Mouse (Mus musculus) midbrain, embryonic 15.5 days (tissue): ENCODE results near the gene Psmb2. TPM values are rescaled to one million over a fixed set of nuclear protein-coding genes. Genes with fewer than 3 reads are reported as not detected.

Experiments
- ATAC-seq: fragments of 200-750 bp; cut with Nextera tagmentation; replicated peaks from 2 replicates; pipeline ENCODE4 v1.8.0; 2017; ENCODE audit warnings: moderate TSS enrichment
- H3K27ac ChIP-seq: fragments of 300-500 bp; sonication (generic); 2 replicates; pipeline ENCODE4 v1.5.1; 2015; ENCODE audit warnings: mild to moderate bottlenecking, inconsistent platforms
- H3K27me3 ChIP-seq: fragments of 300-500 bp; sonication (generic); replicated peaks from 2 replicates; pipeline ENCODE4 v1.6.1; 2015; ENCODE audit warnings: inconsistent platforms
- H3K36me3 ChIP-seq: fragments of 300-500 bp; sonication (generic); replicated peaks from 2 replicates; pipeline ENCODE4 v1.6.1; 2015; ENCODE audit warnings: inconsistent platforms
- H3K4me1 ChIP-seq: fragments of 300-500 bp; sonication (generic); 2 replicates; pipeline ENCODE4 v1.6.1; 2015; ENCODE audit warnings: inconsistent platforms
- H3K4me2 ChIP-seq: fragments of 300-500 bp; sonication (generic); 2 replicates; pipeline ENCODE4 v1.6.1; 2015; ENCODE audit warnings: inconsistent platforms, mild to moderate bottlenecking, moderate library complexity
- H3K4me3 ChIP-seq: fragments of 300-500 bp; sonication (generic); 2 replicates; pipeline ENCODE4 v1.5.1; 2015; ENCODE audit warnings: mild to moderate bottlenecking, inconsistent platforms
- H3K9ac ChIP-seq: fragments of 300-500 bp; sonication (generic); 2 replicates; pipeline ENCODE4 v1.6.1; 2015; ENCODE audit warnings: mild to moderate bottlenecking, inconsistent platforms
- H3K9me3 ChIP-seq: fragments of 300-500 bp; sonication (generic); 2 replicates; pipeline ENCODE4 v1.6.1; 2016; ENCODE audit warnings: inconsistent platforms
- WGBS: fragments of 180-500 bp; shearing (Covaris S2); methylation state at CpG from one replicate; pipeline ENCODE4 v1.1.7; 2015; ENCODE audit warnings: mixed read lengths; 5-methylcytosine and 5-hydroxymethylcytosine counted together
- polyA plus RNA-seq: library from polyadenylated mRNA; unstranded; fragments of >200 nt; fragmentation: Nextera tagmentation; extraction: Ambion mirVana; gene quantifications from 2 replicates; pipeline ENCODE4 v1.2.1, GENCODE M21; 2015

The Psmb2 gene
- polyA plus RNA-seq, 1 experiment from 2014 or later, result 383 TPM

GRCm38 (mm10) chr4:126748381-126748780 is 71.0 kb downstream of the Psmb2 start:
- Histone ChIP-seq H3K4me1 (peaks cover 44% of the 10 kb centered on the region), H3K9ac (no peak overlapping the region), H3K4me2 (no peak overlapping the region), H3K4me3 (no peak overlapping the region), H3K9me3 (no peaks in the 10 kb centered on the region), H3K27ac (no peak overlapping the region), H3K36me3 (peaks cover 26% of the 10 kb centered on the region), H3K27me3 (peaks cover 12% of the 10 kb centered on the region)
- no peak for ATAC-seq
- 92% methylated on average over 8 of the region's 8 CpGs for WGBS

GRCm38 (mm10) chr4:126749553-126749952 is 72.1 kb downstream of the Psmb2 start:
- Histone ChIP-seq H3K4me1 (peaks cover 50% of the 10 kb centered on the region), H3K27me3 (peaks cover 5% of the 10 kb centered on the region), H3K4me2 (peak overlapping the region; percentile 78), H3K27ac (no peak overlapping the region), H3K4me3 (no peak overlapping the region), H3K36me3 (peaks cover 25% of the 10 kb centered on the region), H3K9ac (no peak overlapping the region), H3K9me3 (no peaks in the 10 kb centered on the region)
- 90% methylated on average over 11 of the region's 11 CpGs for WGBS
- ATAC-seq, result no peak

GRCm38 (mm10) chr4:126750046-126750683 is 72.7 kb downstream of the Psmb2 start:
- ATAC-seq, result no peak
- Histone ChIP-seq H3K4me3 (no peak overlapping the region), H3K4me2 (peak overlapping the region; percentile 78), H3K27ac (no peak overlapping the region), H3K27me3 (no peaks in the 10 kb centered on the region), H3K4me1 (peaks cover 56% of the 10 kb centered on the region), H3K36me3 (peaks cover 19% of the 10 kb centered on the region), H3K9ac (no peak overlapping the region), H3K9me3 (no peaks in the 10 kb centered on the region)
- 79% methylated on average over 26 of the region's 26 CpGs for WGBS

- Histone ChIP-seq H3K4me1 (peaks cover 58% of the 10 kb centered on the region), H3K27ac (no peak overlapping the region), H3K27me3 (no peaks in the 10 kb centered on the region), H3K4me3 (peak overlapping the region; percentile 96), H3K9me3 (no peaks in the 10 kb centered on the region), H3K36me3 (peaks cover 14% of the 10 kb centered on the region; the same call in 1 of the 2 replicates), H3K9ac (no peak overlapping the region), H3K4me2 (peak overlapping the region; percentile 78)
- no peak for ATAC-seq
- WGBS, result 54% methylated on average over 8 of the region's 8 CpGs
Measured at GRCm38 (mm10) chr4:126750863-126751555, 73.6 kb downstream of the Psmb2 start.

- Histone ChIP-seq H3K36me3 (peaks cover 11% of the 10 kb centered on the region; the same call in 1 of the 2 replicates), H3K4me1 (peaks cover 58% of the 10 kb centered on the region), H3K27ac (no peak overlapping the region), H3K9ac (peak overlapping the region; percentile 97), H3K27me3 (no peaks in the 10 kb centered on the region), H3K4me3 (peak overlapping the region; percentile 96), H3K4me2 (peak overlapping the region; percentile 78), H3K9me3 (no peaks in the 10 kb centered on the region)
- 44% methylated on average over 10 of the region's 10 CpGs for WGBS
- ATAC-seq, result no peak
Measured at GRCm38 (mm10) chr4:126751556-126752023, 74.2 kb downstream of the Psmb2 start.

GRCm38 (mm10) chr4:126752024-126752607 is 74.7 kb downstream of the Psmb2 start:
- peak overlapping the region; percentile 96 for H3K4me3 ChIP-seq
- no peaks in the 10 kb centered on the region for H3K9me3 ChIP-seq
- H3K9ac ChIP-seq, result peak overlapping the region; percentile 97
- peaks cover 9% of the 10 kb centered on the region; the same call in 1 of the 2 replicates for H3K36me3 ChIP-seq
- no peaks in the 10 kb centered on the region for H3K27me3 ChIP-seq
- WGBS, result under 1% methylated on average over 13 of the region's 13 CpGs
- H3K27ac ChIP-seq, result peak overlapping the region; percentile 97
- H3K4me2 ChIP-seq, result peak overlapping the region; percentile 78
- no peak for ATAC-seq
- peaks cover 58% of the 10 kb centered on the region for H3K4me1 ChIP-seq

GRCm38 (mm10) chr4:126752608-126753141 is 75.2 kb downstream of the Psmb2 start:
- Histone ChIP-seq H3K4me2 (peak overlapping the region; percentile 78), H3K4me1 (peaks cover 58% of the 10 kb centered on the region), H3K27me3 (no peaks in the 10 kb centered on the region), H3K4me3 (peak overlapping the region; percentile 96), H3K9ac (peak overlapping the region; percentile 97), H3K9me3 (no peaks in the 10 kb centered on the region), H3K27ac (peak overlapping the region; percentile 97), H3K36me3 (peaks cover 7% of the 10 kb centered on the region; the same call in 1 of the 2 replicates)
- under 1% methylated on average over 23 of the region's 23 CpGs for WGBS
- peak; percentile 13 for ATAC-seq

- H3K36me3 ChIP-seq, result peaks cover 10% of the 10 kb centered on the region; the same call in 1 of the 2 replicates
- peak within 1 kb of the TSS; percentile 78 for H3K4me2 ChIP-seq
- H3K4me3 ChIP-seq, result peak within 1 kb of the TSS; percentile 96
- H3K27me3 ChIP-seq, result no peaks in the 10 kb centered on the region
- no peaks in the 10 kb centered on the region for H3K9me3 ChIP-seq
- peak within 1 kb of the TSS; percentile 97 for H3K27ac ChIP-seq
- peaks cover 55% of the 10 kb centered on the region for H3K4me1 ChIP-seq
- peak within 1 kb of the TSS; percentile 97 for H3K9ac ChIP-seq
- WGBS, result under 1% methylated on average over 68 of the region's 71 CpGs
- ATAC-seq, result peak; percentile 97
Measured at GRCm38 (mm10) chr4:126753268-126754230, 76.1 kb downstream of the Psmb2 start, which contains the start of the genes Ncdn and AU040320. TSS of gene Ncdn (minus strand) at chr4:126753438. TSS of gene AU040320 (plus strand) at chr4:126753544.

- peaks cover 10% of the 10 kb centered on the region; the same call in 1 of the 2 replicates for H3K36me3 ChIP-seq
- H3K9ac ChIP-seq, result peak overlapping the region; percentile 97
- no peaks in the 10 kb centered on the region for H3K27me3 ChIP-seq
- under 1% methylated on average over 12 of the region's 12 CpGs for WGBS
- H3K27ac ChIP-seq, result peak overlapping the region; percentile 97
- peak overlapping the region; percentile 78 for H3K4me2 ChIP-seq
- no peaks in the 10 kb centered on the region for H3K9me3 ChIP-seq
- peaks cover 48% of the 10 kb centered on the region for H3K4me1 ChIP-seq
- H3K4me3 ChIP-seq, result peak overlapping the region; percentile 96
- no peak for ATAC-seq
Measured at GRCm38 (mm10) chr4:126754231-126754611, 76.8 kb downstream of the Psmb2 start.

GRCm38 (mm10) chr4:126754736-126755374 is 77.4 kb downstream of the Psmb2 start:
- WGBS, result 45% methylated on average over 12 of the region's 12 CpGs
- peak overlapping the region; percentile 97; the same call in 1 of the 2 replicates for H3K9ac ChIP-seq
- peak overlapping the region; percentile 96 for H3K4me3 ChIP-seq
- peak overlapping the region; percentile 97; the same call in 1 of the 2 replicates for H3K27ac ChIP-seq
- no peak for ATAC-seq
- H3K27me3 ChIP-seq, result no peaks in the 10 kb centered on the region
- H3K4me2 ChIP-seq, result peak overlapping the region; percentile 78
- 0 out of 2 replicates have a peak, but pooled peaks cover 8% of the 10 kb centered on the region for H3K36me3 ChIP-seq
- peaks cover 42% of the 10 kb centered on the region for H3K4me1 ChIP-seq
- no peaks in the 10 kb centered on the region for H3K9me3 ChIP-seq

GRCm38 (mm10) chr4:126756766-126757165 is 79.3 kb downstream of the Psmb2 start:
- H3K27me3 ChIP-seq, result no peaks in the 10 kb centered on the region
- WGBS, result 81% methylated on average over 4 of the region's 4 CpGs
- no peak overlapping the region for H3K4me3 ChIP-seq
- no peak overlapping the region for H3K27ac ChIP-seq
- peaks cover 3% of the 10 kb centered on the region; the same call in 1 of the 2 replicates for H3K36me3 ChIP-seq
- no peak overlapping the region for H3K9ac ChIP-seq
- no peaks in the 10 kb centered on the region for H3K9me3 ChIP-seq
- no peak for ATAC-seq
- H3K4me2 ChIP-seq, result no peak overlapping the region
- H3K4me1 ChIP-seq, result peaks cover 23% of the 10 kb centered on the region
